Mouse (Mus musculus): ENCODE measurements around the gene H2-DMa.

DNA sequence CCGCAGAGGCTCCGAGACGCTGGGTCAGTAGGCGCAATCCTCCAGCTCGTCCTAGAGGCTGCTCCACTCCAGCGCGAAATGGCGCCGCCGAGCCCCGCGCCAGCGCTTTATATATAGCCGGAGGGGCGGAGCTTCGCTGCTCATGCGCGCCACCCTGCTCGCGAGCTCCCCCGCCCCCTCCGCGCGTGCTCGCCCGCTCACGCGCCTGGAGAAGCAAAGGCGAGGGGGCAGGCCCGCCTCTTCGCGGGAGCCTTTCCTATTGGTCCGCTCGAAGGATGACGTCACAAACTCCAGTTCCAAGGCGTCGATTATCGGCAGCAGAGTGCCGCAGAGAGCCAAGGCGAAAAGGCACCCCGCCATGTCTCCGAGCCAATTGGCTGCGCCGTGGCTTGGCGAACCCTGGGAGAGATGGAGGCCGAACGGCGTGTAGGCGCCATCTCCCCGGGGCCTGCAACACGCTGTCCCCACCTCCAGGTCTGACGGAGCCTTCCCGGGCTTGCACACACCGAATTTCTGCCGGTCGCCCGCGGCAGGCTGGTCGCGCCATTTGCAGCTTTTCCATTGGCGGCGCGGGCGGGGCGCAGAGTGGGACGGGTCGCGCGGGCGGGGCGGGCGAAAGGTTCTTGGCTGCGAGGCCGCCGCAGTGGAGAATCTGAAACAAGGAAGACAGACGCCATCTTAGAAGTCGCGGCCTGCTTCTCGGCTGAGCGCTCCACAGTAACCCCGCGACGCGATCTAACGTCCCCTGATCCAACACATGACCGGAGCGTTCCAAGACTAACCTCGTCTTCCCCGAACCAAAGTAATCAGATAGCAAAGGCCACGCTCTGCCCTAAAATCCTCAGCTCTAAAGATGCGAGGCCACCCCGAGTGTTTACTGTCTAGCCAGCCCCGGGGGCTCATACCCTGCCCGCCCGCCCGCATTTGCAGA lies at the start of gene H2-DMa:
- TF ChIP-seq CTCF (IDR thresholded peaks at IDR 0.05; ENCODE audit: borderline replicate concordance, insufficient read depth, low read length) = no peak
- TF ChIP-seq POLR2A (IDR thresholded peaks at IDR 0.05; ENCODE audit: low read depth, low read length) = peak; percentile 97

All from embryonic fibroblast, embryonic 13.5 days (primary cell).